Mouse (Mus musculus) activated CD4-positive, CD25-positive, alpha-beta regulatory T cell, adult 4 months (primary cell): ENCODE measurements around the gene Gm853. TPM values are rescaled to one million over a fixed set of nuclear protein-coding genes. Genes with fewer than 3 reads are reported as not detected.

Experiments used
- ATAC-seq: one replicate; pipeline ENCODE4 v1.8.0; 2017
- polyA plus RNA-seq, 2 experiments: library from polyadenylated mRNA; unstranded; fragments of 100-300 nt; shearing (Covaris generic); gene quantifications; one replicate each; pipeline ENCODE4 v1.2.1; 2017

Gm853 gene
- polyA plus RNA-seq, 2 experiments from 2014 or later = not detected

GRCm38 (mm10) chr4:130213197-130213596 lies 9.0 kb downstream of the Gm853 start:
- no peak for ATAC-seq

GRCm38 (mm10) chr4:130212421-130212820 lies 9.8 kb downstream of the Gm853 start:
- no peak for ATAC-seq

- no peak for ATAC-seq
Measured at GRCm38 (mm10) chr4:130211870-130212269, 10.3 kb downstream of the Gm853 start.

- no peak for ATAC-seq
Measured at GRCm38 (mm10) chr4:130198694-130199670, 23.2 kb downstream of the Gm853 start.

GRCm38 (mm10) chr4:130196542-130196941 lies 25.7 kb downstream of the Gm853 start:
- ATAC-seq = no peak

- no peak for ATAC-seq
Measured at GRCm38 (mm10) chr4:130195924-130196323, 26.3 kb downstream of the Gm853 start.

- no peak for ATAC-seq
Measured at GRCm38 (mm10) chr4:130192266-130192665, 29.9 kb downstream of the Gm853 start.

GRCm38 (mm10) chr4:130189606-130190005 lies 32.6 kb downstream of the Gm853 start:
- no peak for ATAC-seq

GRCm38 (mm10) chr4:130188806-130189297 lies 33.3 kb downstream of the Gm853 start:
- ATAC-seq = peak; percentile 40

GRCm38 (mm10) chr4:130186891-130187290 lies 35.3 kb downstream of the Gm853 start:
- ATAC-seq = no peak

GRCm38 (mm10) chr4:130186450-130186849 lies 35.8 kb downstream of the Gm853 start:
- no peak for ATAC-seq

- no peak for ATAC-seq
Measured at GRCm38 (mm10) chr4:130183879-130184278, 38.3 kb downstream of the Gm853 start.

- ATAC-seq = no peak
Measured at GRCm38 (mm10) chr4:130183023-130183422, 39.2 kb downstream of the Gm853 start.

- no peak for ATAC-seq
Measured at GRCm38 (mm10) chr4:130181886-130182285, 40.3 kb downstream of the Gm853 start.

GRCm38 (mm10) chr4:130180909-130181602 lies 41.1 kb downstream of the Gm853 start:
- ATAC-seq = no peak

GRCm38 (mm10) chr4:130179876-130180275 lies 42.3 kb downstream of the Gm853 start:
- no peak for ATAC-seq

GRCm38 (mm10) chr4:130177536-130177935 lies 44.7 kb downstream of the Gm853 start:
- ATAC-seq = no peak

- ATAC-seq = no peak
Measured at GRCm38 (mm10) chr4:130177087-130177486, 45.1 kb downstream of the Gm853 start.

GRCm38 (mm10) chr4:130176156-130176720 lies 46.0 kb downstream of the Gm853 start:
- ATAC-seq = no peak

- no peak for ATAC-seq
Measured at GRCm38 (mm10) chr4:130175072-130175711, 47.0 kb downstream of the Gm853 start, which contains the start of gene Tinagl1. Gene Tinagl1 (minus strand): TSS chr4:130175122.

GRCm38 (mm10) chr4:130174335-130175031 lies 47.7 kb downstream of the Gm853 start:
- no peak for ATAC-seq

GRCm38 (mm10) chr4:130173911-130174311 lies 48.3 kb downstream of the Gm853 start:
- ATAC-seq = no peak
